Comparison of ENCODE assay signal across 32 mouse cellular contexts in the genomic region with DNA sequence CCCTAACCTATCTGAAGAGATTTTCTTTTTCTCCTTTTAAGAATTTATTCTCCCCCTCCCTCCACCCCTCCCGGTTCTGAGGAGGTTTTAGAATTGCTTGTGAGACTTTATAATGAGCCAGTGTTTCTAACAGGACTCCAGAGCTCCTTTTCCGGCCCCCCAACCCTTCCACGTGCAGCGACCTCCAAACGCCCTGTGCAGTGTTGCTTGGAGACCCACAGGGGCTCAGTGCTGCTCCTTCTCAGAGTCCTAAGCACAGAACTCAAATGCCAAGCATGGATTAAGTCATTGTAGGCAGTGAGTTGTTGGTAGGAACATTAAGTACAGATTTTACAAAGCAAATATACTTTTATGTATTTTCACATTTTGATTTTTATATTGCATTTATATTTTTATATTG. TPM values are rescaled to one million over a fixed set of nuclear protein-coding genes. Genes with fewer than 3 reads are reported as not detected.
DNase-seq lines count a peak whose midpoint lies in the region; ATAC-seq and TF ChIP-seq lines count a peak whose summit lies in the region.
"Had no signal": no experiment of that assay in that cellular context is flagged by ENCODE, and none has a peak within 500 bp of the region (broad histone marks: within the 10 kb centered on the region; RNA-seq: fewer than 3 reads in every experiment).

No protein-coding gene starts in this region.

- no peak for TF ChIP-seq CTCF in forebrain, postnatal 0 days (IDR thresholded peaks at IDR 0.05; ENCODE audit: low read depth)
- no peak for TF ChIP-seq CTCF in hindbrain, postnatal 0 days (IDR thresholded peaks at IDR 0.05; ENCODE audit: low read depth)

- peak; percentile 67 for ATAC-seq in forebrain, postnatal 0 days
- no peak for ATAC-seq in forebrain, embryonic 13.5 days
- ATAC-seq in hindbrain, embryonic 14.5 days (ENCODE audit: low FRiP score): 0 out of 2 replicates have a peak, but pooled peaks have one; percentile 37
- ATAC-seq in hindbrain, embryonic 11.5 days (ENCODE audit: low FRiP score): no peak
- 0 out of 2 replicates have a peak, but pooled peaks have one; percentile 36 for ATAC-seq in midbrain, embryonic 16.5 days
- ATAC-seq in midbrain, embryonic 11.5 days (ENCODE audit: low FRiP score): no peak
- ATAC-seq in hindbrain, postnatal 0 days: 0 out of 2 replicates have a peak, but pooled peaks have one; percentile 55
- ATAC-seq: forebrain, embryonic 14.5 days; inflammation-experienced regulatory T-cells, adult 6 months; intestine, embryonic 16.5 days; Patski had no signal

- 34% methylated on average over 5 of the region's 5 CpGs for WGBS in forebrain, postnatal 0 days
- WGBS in forebrain, embryonic 13.5 days: 45% methylated on average over 5 of the region's 5 CpGs
- WGBS in hindbrain, embryonic 14.5 days: 49% methylated on average over 5 of the region's 5 CpGs
- WGBS in hindbrain, embryonic 11.5 days: 61% methylated on average over 5 of the region's 5 CpGs
- 52% methylated on average over 5 of the region's 5 CpGs for WGBS in midbrain, embryonic 16.5 days
- WGBS in midbrain, embryonic 11.5 days: 69% methylated on average over 5 of the region's 5 CpGs
- 59% methylated on average over 5 of the region's 5 CpGs for WGBS in hindbrain, postnatal 0 days

- H3K4me3 ChIP-seq in forebrain, postnatal 0 days (ENCODE audit: low read depth, low read length): no peak overlapping the region
- no peak overlapping the region for H3K4me3 ChIP-seq in forebrain, embryonic 13.5 days
- H3K4me3 ChIP-seq in hindbrain, embryonic 14.5 days (replicated peaks; ENCODE audit: low read length): no peak overlapping the region
- H3K4me3 ChIP-seq in hindbrain, embryonic 11.5 days (ENCODE audit: low read depth, low read length): no peak overlapping the region
- H3K4me3 ChIP-seq in midbrain, embryonic 16.5 days (ENCODE audit: low read depth, low read length): no peak overlapping the region
- no peak overlapping the region for H3K4me3 ChIP-seq in midbrain, embryonic 11.5 days (ENCODE audit: low read depth, low read length)
- no peak overlapping the region for H3K4me3 ChIP-seq in hindbrain, postnatal 0 days (ENCODE audit: low read length)
- H3K4me3 ChIP-seq: embryonic facial prominence, embryonic 10.5 days; embryonic facial prominence, embryonic 13.5 days; erythroblast, embryonic 14.5 days; heart, adult 2 months; heart, embryonic 10.5 days; heart, embryonic 15.5 days; hindbrain, embryonic 15.5 days had no signal

- no peaks in the 10 kb centered on the region for H3K9me3 ChIP-seq in forebrain, postnatal 0 days (ENCODE audit: low read length)
- no peaks in the 10 kb centered on the region for H3K9me3 ChIP-seq in forebrain, embryonic 13.5 days (replicated peaks)
- no peaks in the 10 kb centered on the region for H3K9me3 ChIP-seq in hindbrain, embryonic 14.5 days (ENCODE audit: control insufficient read depth, low read length)
- no peaks in the 10 kb centered on the region for H3K9me3 ChIP-seq in hindbrain, embryonic 11.5 days (ENCODE audit: control insufficient read depth, low read length)
- no peaks in the 10 kb centered on the region for H3K9me3 ChIP-seq in midbrain, embryonic 16.5 days (replicated peaks; ENCODE audit: control insufficient read depth, low read length, poor library complexity, severe bottlenecking)
- no peaks in the 10 kb centered on the region for H3K9me3 ChIP-seq in midbrain, embryonic 11.5 days (ENCODE audit: control insufficient read depth, low read length)
- no peaks in the 10 kb centered on the region for H3K9me3 ChIP-seq in hindbrain, postnatal 0 days (ENCODE audit: low read length)
- H3K9me3 ChIP-seq: embryonic facial prominence, embryonic 10.5 days; embryonic facial prominence, embryonic 13.5 days; G1E; heart, embryonic 10.5 days; heart, embryonic 15.5 days; hindbrain, embryonic 15.5 days had no signal

- no peak overlapping the region for H3K9ac ChIP-seq in forebrain, postnatal 0 days
- H3K9ac ChIP-seq in forebrain, embryonic 13.5 days: no peak overlapping the region
- no peak overlapping the region for H3K9ac ChIP-seq in hindbrain, embryonic 14.5 days
- H3K9ac ChIP-seq in hindbrain, embryonic 11.5 days (ENCODE audit: low read depth, low read length): no peak overlapping the region
- no peak overlapping the region for H3K9ac ChIP-seq in midbrain, embryonic 16.5 days (ENCODE audit: low read depth, low read length)
- H3K9ac ChIP-seq in midbrain, embryonic 11.5 days (ENCODE audit: low read length): no peak overlapping the region
- no peak overlapping the region for H3K9ac ChIP-seq in hindbrain, postnatal 0 days (replicated peaks; ENCODE audit: low read length)
- H3K9ac ChIP-seq: embryonic facial prominence, embryonic 13.5 days; heart, embryonic 15.5 days; hindbrain, embryonic 15.5 days had no signal

- peaks cover 30% of the 10 kb centered on the region for H3K36me3 ChIP-seq in forebrain, postnatal 0 days (ENCODE audit: insufficient read depth)
- peaks cover 22% of the 10 kb centered on the region for H3K36me3 ChIP-seq in forebrain, embryonic 13.5 days (ENCODE audit: poor library complexity, severe bottlenecking)
- peaks cover 46% of the 10 kb centered on the region for H3K36me3 ChIP-seq in hindbrain, embryonic 14.5 days (replicated peaks; ENCODE audit: control insufficient read depth, insufficient read depth)
- H3K36me3 ChIP-seq in hindbrain, embryonic 11.5 days (ENCODE audit: control insufficient read depth, insufficient read depth, low read length): 0 out of 2 replicates have a peak, but pooled peaks cover 3% of the 10 kb centered on the region
- H3K36me3 ChIP-seq in midbrain, embryonic 16.5 days (ENCODE audit: control insufficient read depth, insufficient read depth, low read length): peaks cover 15% of the 10 kb centered on the region; the same call in 1 of the 2 replicates
- H3K36me3 ChIP-seq in midbrain, embryonic 11.5 days (ENCODE audit: control insufficient read depth, insufficient read depth, low read length): peaks cover 2% of the 10 kb centered on the region; the same call in 1 of the 2 replicates
- peaks cover 19% of the 10 kb centered on the region for H3K36me3 ChIP-seq in hindbrain, postnatal 0 days (ENCODE audit: insufficient read depth, low read length)

- no peaks in the 10 kb centered on the region for H3K27me3 ChIP-seq in forebrain, postnatal 0 days (ENCODE audit: insufficient read depth, low read length)
- no peaks in the 10 kb centered on the region for H3K27me3 ChIP-seq in forebrain, embryonic 13.5 days
- H3K27me3 ChIP-seq in hindbrain, embryonic 14.5 days (ENCODE audit: control insufficient read depth, insufficient read depth, low read length): no peaks in the 10 kb centered on the region
- H3K27me3 ChIP-seq in hindbrain, embryonic 11.5 days (ENCODE audit: control insufficient read depth, insufficient read depth, low read length): no peaks in the 10 kb centered on the region
- H3K27me3 ChIP-seq in midbrain, embryonic 16.5 days (ENCODE audit: control insufficient read depth, insufficient read depth, low read depth, low read length): no peaks in the 10 kb centered on the region
- no peaks in the 10 kb centered on the region for H3K27me3 ChIP-seq in midbrain, embryonic 11.5 days (ENCODE audit: control insufficient read depth, insufficient read depth, low read length)
- no peaks in the 10 kb centered on the region for H3K27me3 ChIP-seq in hindbrain, postnatal 0 days (ENCODE audit: insufficient read depth, low read length)
- H3K27me3 ChIP-seq: CH12.LX; embryonic facial prominence, embryonic 13.5 days; heart, embryonic 15.5 days; hindbrain, embryonic 15.5 days; Patski had no signal

- no peak overlapping the region for H3K4me2 ChIP-seq in forebrain, postnatal 0 days (ENCODE audit: low read depth)
- no peak overlapping the region for H3K4me2 ChIP-seq in forebrain, embryonic 13.5 days
- H3K4me2 ChIP-seq in hindbrain, embryonic 14.5 days (replicated peaks): no peak overlapping the region
- no peak overlapping the region for H3K4me2 ChIP-seq in hindbrain, embryonic 11.5 days (replicated peaks; ENCODE audit: low read depth, low read length)
- no peak overlapping the region for H3K4me2 ChIP-seq in midbrain, embryonic 16.5 days (ENCODE audit: low read length)
- no peak overlapping the region for H3K4me2 ChIP-seq in midbrain, embryonic 11.5 days
- H3K4me2 ChIP-seq in hindbrain, postnatal 0 days (ENCODE audit: low read depth, low read length): no peak overlapping the region
- H3K4me2 ChIP-seq: embryonic facial prominence, embryonic 13.5 days; heart, embryonic 15.5 days; hindbrain, embryonic 15.5 days had no signal

- H3K27ac ChIP-seq in forebrain, postnatal 0 days (ENCODE audit: low read depth, low read length): no peak overlapping the region
- no peak overlapping the region for H3K27ac ChIP-seq in forebrain, embryonic 13.5 days
- H3K27ac ChIP-seq in hindbrain, embryonic 14.5 days: no peak overlapping the region
- no peak overlapping the region for H3K27ac ChIP-seq in hindbrain, embryonic 11.5 days (ENCODE audit: low read depth, low read length)
- H3K27ac ChIP-seq in midbrain, embryonic 16.5 days (ENCODE audit: low read length): no peak overlapping the region
- no peak overlapping the region for H3K27ac ChIP-seq in midbrain, embryonic 11.5 days (ENCODE audit: low read depth, low read length)
- H3K27ac ChIP-seq in hindbrain, postnatal 0 days: no peak overlapping the region
- H3K27ac ChIP-seq: embryonic facial prominence, embryonic 10.5 days; embryonic facial prominence, embryonic 13.5 days; heart, adult 2 months; heart, embryonic 10.5 days; heart, embryonic 15.5 days; hindbrain, embryonic 15.5 days had no signal

- no peaks in the 10 kb centered on the region for H3K4me1 ChIP-seq in forebrain, postnatal 0 days (ENCODE audit: insufficient read depth)
- no peaks in the 10 kb centered on the region for H3K4me1 ChIP-seq in forebrain, embryonic 13.5 days
- no peaks in the 10 kb centered on the region for H3K4me1 ChIP-seq in hindbrain, embryonic 14.5 days (replicated peaks; ENCODE audit: control insufficient read depth, insufficient read depth, low read length)
- no peaks in the 10 kb centered on the region for H3K4me1 ChIP-seq in hindbrain, embryonic 11.5 days (replicated peaks; ENCODE audit: control insufficient read depth, insufficient read depth, low read length)
- no peaks in the 10 kb centered on the region for H3K4me1 ChIP-seq in midbrain, embryonic 16.5 days (ENCODE audit: control insufficient read depth, insufficient read depth, low read length)
- H3K4me1 ChIP-seq in midbrain, embryonic 11.5 days (ENCODE audit: control insufficient read depth, insufficient read depth, low read length): no peaks in the 10 kb centered on the region
- no peaks in the 10 kb centered on the region for H3K4me1 ChIP-seq in hindbrain, postnatal 0 days (ENCODE audit: insufficient read depth, low read length)
- H3K4me1 ChIP-seq: embryonic facial prominence, embryonic 10.5 days; embryonic facial prominence, embryonic 13.5 days; heart, embryonic 10.5 days; heart, embryonic 15.5 days; hindbrain, embryonic 15.5 days had no signal

- DNase-seq in forebrain, postnatal 0 days: no peak
- no peak for DNase-seq in hindbrain, embryonic 14.5 days (ENCODE audit: low spot score)
- DNase-seq in hindbrain, embryonic 11.5 days (ENCODE audit: low spot score): no peak
- no peak for DNase-seq in midbrain, embryonic 11.5 days (ENCODE audit: low spot score, missing footprints)
- peak; percentile 12 for DNase-seq in hindbrain, postnatal 0 days (ENCODE audit: low spot score)
- DNase-seq: adrenal gland, postnatal 10 days; adrenal gland, postnatal 36 days; B cell, adult 2 months; cerebellum, adult 11 months; cerebellum, adult 8-10 months; cerebellum, postnatal 10 days; cerebellum, postnatal 36 days; embryo, embryonic 11 days; gastrocnemius, postnatal 10 days; gastrocnemius, postnatal 36 days; heart, adult 2 months; heart, postnatal 10 days; heart, postnatal 36 days had no signal

RNA-seq across cellular contexts. Expression of a gene that starts 13.5 kb away (rescaled TPM):
- 13.2 and 18.7 TPM in 2 replicates for total RNA-seq in forebrain, postnatal 0 days (2014; rRNA removed)
- 26.3 and 36.7 TPM in 2 replicates for polyA plus RNA-seq in forebrain, postnatal 0 days (2015; fragmentation: Nextera tagmentation; extraction: Ambion mirVana)
- 23.2 and 24.8 TPM in 2 replicates for polyA plus RNA-seq in forebrain, embryonic 13.5 days (2015; fragmentation: Nextera tagmentation; extraction: Ambion mirVana)
- polyA plus RNA-seq in hindbrain, embryonic 14.5 days (2014; fragmentation: Nextera tagmentation; extraction: Ambion mirVana): 32.3 and 36.4 TPM in 2 replicates
- polyA plus RNA-seq in hindbrain, embryonic 11.5 days (2014; fragmentation: Nextera tagmentation; extraction: Ambion mirVana): 35.6 and 36.2 TPM in 2 replicates
- polyA plus RNA-seq in midbrain, embryonic 16.5 days (2015; fragmentation: Nextera tagmentation; extraction: Ambion mirVana): 35.9 and 38.3 TPM in 2 replicates
- polyA plus RNA-seq in midbrain, embryonic 11.5 days (2014; fragmentation: Nextera tagmentation; extraction: Ambion mirVana): 33.4 and 36.5 TPM in 2 replicates
- 11.6 and 13.1 TPM in 2 replicates for total RNA-seq in hindbrain, postnatal 0 days (2014; rRNA removed)
- polyA plus RNA-seq in hindbrain, postnatal 0 days (2015; fragmentation: Nextera tagmentation; extraction: Ambion mirVana): 42.9 and 44.2 TPM in 2 replicates

RNA-seq across cellular contexts. Expression of a gene that starts 30.3 kb away (rescaled TPM):
- total RNA-seq in forebrain, postnatal 0 days (2014; rRNA removed): 192 and 268 TPM in 2 replicates
- polyA plus RNA-seq in forebrain, postnatal 0 days (2015; fragmentation: Nextera tagmentation; extraction: Ambion mirVana): 243 and 282 TPM in 2 replicates
- polyA plus RNA-seq in forebrain, embryonic 13.5 days (2015; fragmentation: Nextera tagmentation; extraction: Ambion mirVana): 59.2 and 59.3 TPM in 2 replicates
- polyA plus RNA-seq in hindbrain, embryonic 14.5 days (2014; fragmentation: Nextera tagmentation; extraction: Ambion mirVana): 189 and 205 TPM in 2 replicates
- 69.6 and 71.8 TPM in 2 replicates for polyA plus RNA-seq in hindbrain, embryonic 11.5 days (2014; fragmentation: Nextera tagmentation; extraction: Ambion mirVana)
- polyA plus RNA-seq in midbrain, embryonic 16.5 days (2015; fragmentation: Nextera tagmentation; extraction: Ambion mirVana): 138 and 170 TPM in 2 replicates
- 58.9 and 60.8 TPM in 2 replicates for polyA plus RNA-seq in midbrain, embryonic 11.5 days (2014; fragmentation: Nextera tagmentation; extraction: Ambion mirVana)
- 364 and 397 TPM in 2 replicates for total RNA-seq in hindbrain, postnatal 0 days (2014; rRNA removed)
- 291 and 316 TPM in 2 replicates for polyA plus RNA-seq in hindbrain, postnatal 0 days (2015; fragmentation: Nextera tagmentation; extraction: Ambion mirVana)

RNA-seq across cellular contexts. Expression of a gene that starts 55.1 kb away (rescaled TPM):
- total RNA-seq in forebrain, postnatal 0 days (2014; rRNA removed): 55.2 and 60.4 TPM in 2 replicates
- polyA plus RNA-seq in forebrain, postnatal 0 days (2015; fragmentation: Nextera tagmentation; extraction: Ambion mirVana): 70.0 and 76.7 TPM in 2 replicates
- polyA plus RNA-seq in forebrain, embryonic 13.5 days (2015; fragmentation: Nextera tagmentation; extraction: Ambion mirVana): 73.7 and 74.1 TPM in 2 replicates
- polyA plus RNA-seq in hindbrain, embryonic 14.5 days (2014; fragmentation: Nextera tagmentation; extraction: Ambion mirVana): 67.8 and 72.0 TPM in 2 replicates
- polyA plus RNA-seq in hindbrain, embryonic 11.5 days (2014; fragmentation: Nextera tagmentation; extraction: Ambion mirVana): 93.3 and 95.7 TPM in 2 replicates
- 81.2 and 84.4 TPM in 2 replicates for polyA plus RNA-seq in midbrain, embryonic 16.5 days (2015; fragmentation: Nextera tagmentation; extraction: Ambion mirVana)
- 94.2 and 105 TPM in 2 replicates for polyA plus RNA-seq in midbrain, embryonic 11.5 days (2014; fragmentation: Nextera tagmentation; extraction: Ambion mirVana)
- 47.5 and 63.2 TPM in 2 replicates for total RNA-seq in hindbrain, postnatal 0 days (2014; rRNA removed)
- polyA plus RNA-seq in hindbrain, postnatal 0 days (2015; fragmentation: Nextera tagmentation; extraction: Ambion mirVana): 70.4 and 80.8 TPM in 2 replicates

Comparison
In these comparisons a context has a peak if more than half of its experiments do, and no peak if none do; other contexts are left out.
1. ATAC-seq: peak in forebrain, postnatal 0 days (single experiment), hindbrain, embryonic 14.5 days (single experiment), midbrain, embryonic 16.5 days (single experiment) and hindbrain, postnatal 0 days (single experiment); none in forebrain, embryonic 13.5 days (single experiment), hindbrain, embryonic 11.5 days (single experiment) and midbrain, embryonic 11.5 days (single experiment).